In genomic region chr2:104307102-104307501, GRCm38 (mm10) we compare ENCODE assay signal across 22 mouse cellular contexts.
"Had no signal": no experiment of that assay in that cellular context is flagged by ENCODE, and none has a peak within 500 bp of the region (broad histone marks: within the 10 kb centered on the region; RNA-seq: fewer than 3 reads in every experiment).

No protein-coding gene starts in this region.

- H3K27me3 ChIP-seq: intestine, embryonic 15.5 days; limb, embryonic 13.5 days; liver, embryonic 13.5 days; midbrain, embryonic 13.5 days; neural tube, embryonic 13.5 days; stomach, embryonic 15.5 days had no signal

- DNase-seq: kidney, adult 18-20 months; kidney, adult 9 months; kidney, postnatal 14 days; kidney, postnatal 4 days; left cerebral cortex, postnatal 4 days; liver, embryonic 13.5 days; lung, adult 2 months; right cerebral cortex, adult 18-20 months; right cerebral cortex, postnatal 14 days; right cerebral cortex, postnatal 4 days; thymus, adult 18-20 months; thymus, postnatal 36 days had no signal

- H3K9me3 ChIP-seq: intestine, embryonic 15.5 days; limb, embryonic 13.5 days; liver, embryonic 13.5 days; midbrain, embryonic 10.5 days; midbrain, embryonic 13.5 days; neural tube, embryonic 13.5 days; stomach, embryonic 15.5 days had no signal

- H3K36me3 ChIP-seq: intestine, embryonic 15.5 days; limb, embryonic 13.5 days; liver, embryonic 13.5 days; midbrain, embryonic 10.5 days; midbrain, embryonic 13.5 days; neural tube, embryonic 13.5 days; stomach, embryonic 15.5 days had no signal

- H3K27ac ChIP-seq: intestine, embryonic 15.5 days; limb, embryonic 13.5 days; liver, embryonic 13.5 days; macrophage; midbrain, embryonic 10.5 days; midbrain, embryonic 13.5 days; neural tube, embryonic 13.5 days; stomach, embryonic 15.5 days had no signal

- ATAC-seq: intestine, embryonic 15.5 days; lung, postnatal 0 days; midbrain, embryonic 13.5 days; midbrain, embryonic 16.5 days had no signal

- H3K4me1 ChIP-seq: intestine, embryonic 15.5 days; limb, embryonic 13.5 days; liver, embryonic 13.5 days; midbrain, embryonic 13.5 days; stomach, embryonic 15.5 days had no signal

- H3K4me3 ChIP-seq: intestine, embryonic 15.5 days; limb, embryonic 13.5 days; liver, embryonic 13.5 days; midbrain, embryonic 10.5 days; midbrain, embryonic 13.5 days; myocyte; neural tube, embryonic 13.5 days; stomach, embryonic 15.5 days had no signal

- H3K9ac ChIP-seq: intestine, embryonic 15.5 days; limb, embryonic 13.5 days; liver, embryonic 13.5 days; midbrain, embryonic 13.5 days; neural tube, embryonic 13.5 days; stomach, embryonic 15.5 days had no signal

- H3K4me2 ChIP-seq: intestine, embryonic 15.5 days; limb, embryonic 13.5 days; liver, embryonic 13.5 days; midbrain, embryonic 13.5 days; neural tube, embryonic 13.5 days; stomach, embryonic 15.5 days had no signal
